ENCODE assay signal across 9 mouse cellular contexts in the genomic region with DNA sequence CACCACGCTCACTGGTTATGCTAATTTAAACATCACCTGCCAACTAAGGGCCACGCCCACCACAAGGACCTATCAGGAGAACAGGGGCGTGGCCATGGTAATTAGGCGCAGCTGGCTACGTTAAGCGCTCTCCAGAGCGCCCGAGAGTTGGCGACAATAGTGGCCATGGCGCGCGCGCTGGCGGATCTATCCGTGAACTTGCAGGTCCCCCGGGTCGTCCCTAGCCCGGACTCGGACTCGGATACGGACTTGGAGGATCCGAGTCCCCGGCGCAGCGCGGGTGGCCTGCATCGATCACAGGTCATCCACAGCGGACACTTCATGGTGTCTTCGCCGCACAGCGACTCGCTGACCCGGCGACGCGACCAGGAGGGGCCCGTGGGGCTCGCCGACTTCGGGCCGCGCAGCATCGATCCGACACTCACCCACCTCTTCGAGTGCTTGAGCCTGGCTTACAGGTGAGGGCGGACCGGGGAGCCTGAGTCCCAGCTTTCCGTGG. TPM values are rescaled to one million over a fixed set of nuclear protein-coding genes. Genes with fewer than 3 reads are reported as not detected.
DNase-seq lines count a peak whose midpoint lies in the region; ATAC-seq lines count a peak whose summit lies in the region.
"Had no signal": no experiment of that assay in that cellular context is flagged by ENCODE, and none has a peak within 500 bp of the region (broad histone marks: within the 10 kb centered on the region; RNA-seq: fewer than 3 reads in every experiment).

No protein-coding gene starts in this region.

- peak; percentile 91 for DNase-seq in adrenal gland, postnatal 14 days
- peak; percentile 79 for DNase-seq in embryo, embryonic 9.5 days (ENCODE audit: extremely low spot score)
- peak; percentile 24 to 73 for DNase-seq in gastrocnemius, postnatal 4 days (ENCODE audit: low spot score in 2 of 2)
- peak; percentile 63 to 87 for DNase-seq in left cerebral cortex, postnatal 14 days (ENCODE audit: low spot score in 2 of 2)
- peak; percentile 62 for DNase-seq in right cerebral cortex, postnatal 14 days
- DNase-seq in urinary bladder, postnatal 36 days (ENCODE audit: low spot score in 2 of 2) = peak; percentile 38 to 81

- intact Hi-C loops in left cerebral cortex, postnatal 14 days (cut with DNase I) = no loop called here

- ATAC-seq in inflammation-experienced regulatory T-cells, adult 6 months = peak; percentile 86
- peak; percentile 94 for ATAC-seq in megakaryocyte progenitor cell, adult 5-6 weeks (replicated peaks; ENCODE audit: poor library complexity)

RNA-seq across cellular contexts. Expression of a gene that starts 17.1 kb away (rescaled TPM):
- total RNA-seq in adrenal gland, postnatal 14 days (2021) = 80.7 and 81.6 TPM in 2 replicates
- 10 to 100 TPM; 13.8 to 24.6 TPM for total RNA-seq in gastrocnemius, postnatal 4 days (2021)
- polyA plus RNA-seq in inflammation-experienced regulatory T-cells, adult 6 months (2017; shearing (Covaris generic)) = not detected
- 1 to 10 TPM; 4.0 to 4.5 TPM for total RNA-seq in left cerebral cortex, postnatal 14 days (2021)
- total RNA-seq in megakaryocyte progenitor cell, adult 5-6 weeks (2015) = 0.07 and 0.27 TPM in 2 replicates
- total RNA-seq in megakaryocyte progenitor cell, adult 5-6 weeks (2017) = not detected in 2 replicates
- polyA plus RNA-seq: macrophage had no signal

RNA-seq across cellular contexts. Expression of a gene that starts 28.7 kb away (rescaled TPM):
- 2.2 and 3.5 TPM in 2 replicates for total RNA-seq in adrenal gland, postnatal 14 days (2021)
- 1 to 10 TPM; 3.2 to 4.1 TPM for total RNA-seq in gastrocnemius, postnatal 4 days (2021)
- polyA plus RNA-seq in inflammation-experienced regulatory T-cells, adult 6 months (2017; shearing (Covaris generic)) = not detected
- total RNA-seq in left cerebral cortex, postnatal 14 days (2021) = 10 to 100 TPM; 23.6 to 30.9 TPM
- total RNA-seq in megakaryocyte progenitor cell, adult 5-6 weeks (2015) = not detected in 2 replicates
- total RNA-seq in megakaryocyte progenitor cell, adult 5-6 weeks (2017) = not detected in 2 replicates
- polyA plus RNA-seq: macrophage had no signal

RNA-seq across cellular contexts. Expression of a gene that starts 42.0 kb away (rescaled TPM):
- 45.6 and 51.3 TPM in 2 replicates for total RNA-seq in adrenal gland, postnatal 14 days (2021)
- total RNA-seq in gastrocnemius, postnatal 4 days (2021) = 10 to 100 TPM; 29.9 to 33.3 TPM
- polyA plus RNA-seq in inflammation-experienced regulatory T-cells, adult 6 months (2017; shearing (Covaris generic)) = 10 to 100 TPM; 63.3 to 71.1 (median 67.0) TPM
- total RNA-seq in left cerebral cortex, postnatal 14 days (2021) = 10 to 100 TPM; 34.0 to 55.7 TPM
- total RNA-seq in megakaryocyte progenitor cell, adult 5-6 weeks (2015) = 60.7 and 61.7 TPM in 2 replicates
- total RNA-seq in megakaryocyte progenitor cell, adult 5-6 weeks (2017) = 55.7 and 78.6 TPM in 2 replicates

RNA-seq across cellular contexts. Expression of a gene that starts 42.6 kb away (rescaled TPM):
- 26.5 and 26.6 TPM in 2 replicates for total RNA-seq in adrenal gland, postnatal 14 days (2021)
- total RNA-seq in gastrocnemius, postnatal 4 days (2021) = 10 to 100 TPM; 18.3 to 22.2 TPM
- 1 to 10 TPM; 5.2 to 9.2 (median 5.8) TPM for polyA plus RNA-seq in inflammation-experienced regulatory T-cells, adult 6 months (2017; shearing (Covaris generic))
- 10 to 100 TPM; 28.1 to 28.2 TPM for total RNA-seq in left cerebral cortex, postnatal 14 days (2021)
- 10.9 and 11.0 TPM in 2 replicates for total RNA-seq in megakaryocyte progenitor cell, adult 5-6 weeks (2015)
- 14.9 and 18.7 TPM in 2 replicates for total RNA-seq in megakaryocyte progenitor cell, adult 5-6 weeks (2017)

RNA-seq across cellular contexts. Expression of a gene that starts 42.8 kb away (rescaled TPM):
- 24.5 and 26.2 TPM in 2 replicates for total RNA-seq in adrenal gland, postnatal 14 days (2021)
- total RNA-seq in gastrocnemius, postnatal 4 days (2021) = 10 to 100 TPM; 23.8 to 25.2 TPM
- polyA plus RNA-seq in inflammation-experienced regulatory T-cells, adult 6 months (2017; shearing (Covaris generic)) = 10 to 100 TPM; 18.9 to 32.0 (median 30.4) TPM
- total RNA-seq in left cerebral cortex, postnatal 14 days (2021) = 10 to 100 TPM; 41.6 to 42.9 TPM
- 18.0 and 18.6 TPM in 2 replicates for total RNA-seq in megakaryocyte progenitor cell, adult 5-6 weeks (2015)
- total RNA-seq in megakaryocyte progenitor cell, adult 5-6 weeks (2017) = 7.4 and 8.9 TPM in 2 replicates

Comparison
In these comparisons a context has a peak if more than half of its experiments do, and no peak if none do; other contexts are left out.
1. Peak in every context shown above with its lines: DNase-seq and ATAC-seq.